Mouse (Mus musculus) testis, adult 10 weeks (tissue): Measurements from ENCODE around the gene Cep152. TPM values are rescaled to one million over a fixed set of nuclear protein-coding genes. Genes with fewer than 3 reads are reported as not detected.

Experiments used
- polyA plus RNA-seq: library from polyadenylated mRNA; stranded (reverse); fragments of 350-450 nt; fragmentation: Illumina TruSeq; extraction: RNeasy Lipid Tissue Mini Kit (QIAGEN cat#74804); gene quantifications from one replicate; pipeline ENCODE4 v1.2.3, GENCODE M21; 2014; ENCODE audit warnings: low read depth, low replicate concordance

Gene Cep152
- polyA plus RNA-seq, result 3.0 TPM

GRCm38 (mm10) chr2:125624837-125625351 is at the start of gene Cep152:
Cep152 (minus strand) TSS chr2:125625113.

GRCm38 (mm10) chr2:125672957-125673631 is 48.2 kb upstream of the Cep152 start, which contains the start of gene Eid1:
Eid1 (plus strand) TSS chr2:125673095.

Other genes starting within 250 kb of the Cep152 start
- not detected for gene Gm9913, start 120.0 kb downstream of the Cep152 start, polyA plus RNA-seq
- 1.4 TPM for gene Fbn1, start 117.1 kb downstream of the Cep152 start, polyA plus RNA-seq
- 46.0 TPM for gene Eid1, start 48.0 kb upstream of the Cep152 start, polyA plus RNA-seq
- gene Shc4, start 99.0 kb upstream of the Cep152 start, polyA plus RNA-seq, result 17.8 TPM
- gene Secisbp2l, start 157.8 kb upstream of the Cep152 start, polyA plus RNA-seq, result 15.6 TPM
- gene Galk2, start 234.0 kb upstream of the Cep152 start, polyA plus RNA-seq, result 31.7 TPM
- 379 TPM for gene Cops2, start 234.0 kb upstream of the Cep152 start, polyA plus RNA-seq